Mouse (Mus musculus): ENCODE measurements around the gene B3gnt8.
A peak's percentile ranks its signal among the peaks of the same experiment; 100 is the strongest.

Gene B3gnt8

GRCm38 (mm10) chr7:25637099-25637498 is 10.6 kb downstream of the B3gnt8 start:
- TF ChIP-seq GATA4 (IDR thresholded peaks at IDR 0.05; ENCODE audit: insufficient replicate concordance, low read length): no peak

- TF ChIP-seq GATA4 (IDR thresholded peaks at IDR 0.05; ENCODE audit: insufficient replicate concordance, low read length): no peak
Measured at GRCm38 (mm10) chr7:25639754-25640153, 13.3 kb downstream of the B3gnt8 start.

- no peak for TF ChIP-seq GATA4 (IDR thresholded peaks at IDR 0.05; ENCODE audit: insufficient replicate concordance, low read length)
Measured at GRCm38 (mm10) chr7:25644136-25644535, 17.7 kb downstream of the B3gnt8 start.

- no peak for TF ChIP-seq GATA4 (IDR thresholded peaks at IDR 0.05; ENCODE audit: insufficient replicate concordance, low read length)
Measured at GRCm38 (mm10) chr7:25644631-25645030, 18.2 kb downstream of the B3gnt8 start.

- no peak for TF ChIP-seq GATA4 (IDR thresholded peaks at IDR 0.05; ENCODE audit: insufficient replicate concordance, low read length)
Measured at GRCm38 (mm10) chr7:25645074-25645473, 18.6 kb downstream of the B3gnt8 start.

- TF ChIP-seq GATA4 (IDR thresholded peaks at IDR 0.05; ENCODE audit: insufficient replicate concordance, low read length): no peak
Measured at GRCm38 (mm10) chr7:25647574-25648123, 21.2 kb downstream of the B3gnt8 start.

- TF ChIP-seq GATA4 (IDR thresholded peaks at IDR 0.05; ENCODE audit: insufficient replicate concordance, low read length): peak; percentile 8; the same call in 1 of the 2 replicates
Measured at GRCm38 (mm10) chr7:25649839-25650238, 23.4 kb downstream of the B3gnt8 start.

GRCm38 (mm10) chr7:25651281-25651680 is 24.8 kb downstream of the B3gnt8 start:
- TF ChIP-seq GATA4 (IDR thresholded peaks at IDR 0.05; ENCODE audit: insufficient replicate concordance, low read length): no peak

- no peak for TF ChIP-seq GATA4 (IDR thresholded peaks at IDR 0.05; ENCODE audit: insufficient replicate concordance, low read length)
Measured at GRCm38 (mm10) chr7:25652244-25652759, 25.8 kb downstream of the B3gnt8 start.

- peak; percentile 10; the same call in 1 of the 2 replicates for TF ChIP-seq GATA4 (IDR thresholded peaks at IDR 0.05; ENCODE audit: insufficient replicate concordance, low read length)
Measured at GRCm38 (mm10) chr7:25655601-25656428, 29.4 kb downstream of the B3gnt8 start.

- TF ChIP-seq GATA4 (IDR thresholded peaks at IDR 0.05; ENCODE audit: insufficient replicate concordance, low read length): 0 out of 2 replicates have a peak, but pooled peaks have one; percentile 14
Measured at GRCm38 (mm10) chr7:25657785-25658184, 31.3 kb downstream of the B3gnt8 start.

GRCm38 (mm10) chr7:25658657-25659472 is 32.4 kb downstream of the B3gnt8 start, which contains the start of the genes Bckdha and Exosc5:
Bckdha (minus strand) TSS chr7:25658981.
Exosc5 (plus strand) TSS chr7:25659164.
- peak; percentile 24; the same call in 1 of the 2 replicates for TF ChIP-seq GATA4 (IDR thresholded peaks at IDR 0.05; ENCODE audit: insufficient replicate concordance, low read length)

GRCm38 (mm10) chr7:25666381-25666780 is 39.9 kb downstream of the B3gnt8 start:
- TF ChIP-seq GATA4 (IDR thresholded peaks at IDR 0.05; ENCODE audit: insufficient replicate concordance, low read length): no peak

- no peak for TF ChIP-seq GATA4 (IDR thresholded peaks at IDR 0.05; ENCODE audit: insufficient replicate concordance, low read length)
Measured at GRCm38 (mm10) chr7:25669158-25669557, 42.7 kb downstream of the B3gnt8 start.

- no peak for TF ChIP-seq GATA4 (IDR thresholded peaks at IDR 0.05; ENCODE audit: insufficient replicate concordance, low read length)
Measured at GRCm38 (mm10) chr7:25669631-25670030, 43.2 kb downstream of the B3gnt8 start.
